Mouse (Mus musculus): ENCODE measurements at regions not wholly inside any gene's neighbourhood (a gene's known extent, or its start where the extent isn't known, plus 50 kb on each side); places are given as distances from the start of the nearest gene placed in this dataset.

- no peak for TF ChIP-seq CTCF (IDR thresholded peaks at IDR 0.05; ENCODE audit: low read depth, low read length)
- TF ChIP-seq TAL1 (conservative IDR thresholded peaks at IDR 0.05; ENCODE audit: low read depth, low read length): no peak
- TF ChIP-seq GATA1 (IDR thresholded peaks at IDR 0.05; ENCODE audit: borderline replicate concordance, low read length): no peak
- no peak for TF ChIP-seq POLR2AphosphoS5 (IDR thresholded peaks at IDR 0.05; ENCODE audit: insufficient replicate concordance, low read depth, low read length)
Observed at GRCm38 (mm10) chr7:130050120-130050519, 458.5 kb downstream of the Wdr11 start.

Data from G1E (cell line).